Mouse (Mus musculus) neural tube, embryonic 11.5 days (tissue): ENCODE data around the gene Adam30. TPM values are rescaled to one million over a fixed set of nuclear protein-coding genes. Genes with fewer than 3 reads are reported as not detected.

Source experiments
- ATAC-seq: fragments of 200-750 bp; cut with Nextera tagmentation; 2 replicates; pipeline ENCODE4 v1.8.0; 2017; ENCODE audit warnings: moderate number of reproducible peaks, mild to moderate bottlenecking, moderate TSS enrichment, moderate library complexity; ENCODE audit not compliant: insufficient read depth, low FRiP score, low TSS enrichment
- DNase-seq: peaks from one replicate; pipeline ENCODE4 v3.0.0-alpha.2; 2015; ENCODE audit warnings: low spot score
- H3K27ac ChIP-seq: fragments of 300-500 bp; sonication (generic); 2 replicates; pipeline ENCODE4 v1.5.1; 2014; ENCODE audit warnings: low read depth, mild to moderate bottlenecking, low read length
- H3K27me3 ChIP-seq: fragments of 300-500 bp; sonication (generic); 2 replicates; pipeline ENCODE4 v1.6.1; 2014; ENCODE audit warnings: mild to moderate bottlenecking, low read length, mixed read lengths; ENCODE audit not compliant: control insufficient read depth, insufficient read depth
- H3K36me3 ChIP-seq: fragments of 300-500 bp; sonication (generic); 2 replicates; pipeline ENCODE4 v1.6.1; 2014; ENCODE audit warnings: mild to moderate bottlenecking, low read length, moderate library complexity, mixed read lengths; ENCODE audit not compliant: control insufficient read depth, insufficient read depth
- H3K4me1 ChIP-seq: fragments of 300-500 bp; sonication (generic); 2 replicates; pipeline ENCODE4 v1.6.1; 2014; ENCODE audit warnings: low read length, mixed read lengths; ENCODE audit not compliant: control insufficient read depth, insufficient read depth
- H3K4me2 ChIP-seq: fragments of 300-500 bp; sonication (generic); 2 replicates; pipeline ENCODE4 v1.6.1; 2014; ENCODE audit warnings: low read depth, mild to moderate bottlenecking, moderate library complexity
- H3K4me3 ChIP-seq: fragments of 300-500 bp; sonication (generic); 2 replicates; pipeline ENCODE4 v1.5.1; 2014; ENCODE audit warnings: low read depth, low read length
- H3K9ac ChIP-seq: fragments of 300-500 bp; sonication (generic); 2 replicates; pipeline ENCODE4 v1.6.1; 2014; ENCODE audit warnings: mild to moderate bottlenecking, low read length
- H3K9me3 ChIP-seq: fragments of 300-500 bp; sonication (generic); 2 replicates; pipeline ENCODE4 v1.6.1; 2016; ENCODE audit warnings: low read length; ENCODE audit not compliant: control insufficient read depth
- WGBS: fragments of 180-500 bp; shearing (Covaris S2); extraction: QIAGEN DNeasy Blood & Tissue Kit; methylation state at CpG from one replicate; pipeline ENCODE4 v1.1.7; 2014; 5-methylcytosine and 5-hydroxymethylcytosine counted together
- polyA plus RNA-seq: library from polyadenylated mRNA; unstranded; fragments of >200 nt; fragmentation: Nextera tagmentation; extraction: Ambion mirVana; gene quantifications from 2 replicates; pipeline ENCODE4 v1.2.1, GENCODE M21; 2014

The Adam30 gene
- polyA plus RNA-seq, 1 experiment from 2014 or later = not detected

GRCm38 (mm10) chr3:98203282-98203681, 42.9 kb downstream of the Adam30 start:
- DNase-seq (no peak), ATAC-seq (no peak)
- 0 out of 2 replicates have a peak, but pooled peaks cover 3% of the 10 kb centered on the region for H3K4me1 ChIP-seq
- H3K27ac ChIP-seq = no peak overlapping the region
- 65% methylated on average over 5 of the region's 5 CpGs for WGBS
- H3K9ac ChIP-seq = no peak overlapping the region
- H3K36me3 ChIP-seq = no peaks in the 10 kb centered on the region
- no peak overlapping the region for H3K4me2 ChIP-seq
- no peaks in the 10 kb centered on the region for H3K27me3 ChIP-seq
- H3K4me3 ChIP-seq = no peak overlapping the region
- H3K9me3 ChIP-seq = no peaks in the 10 kb centered on the region

- no peak for DNase-seq
- Histone ChIP-seq H3K9me3 (no peaks in the 10 kb centered on the region), H3K4me2 (no peak overlapping the region), H3K4me3 (no peak overlapping the region), H3K27ac (no peak overlapping the region), H3K27me3 (no peaks in the 10 kb centered on the region), H3K9ac (no peak overlapping the region), H3K4me1 (0 out of 2 replicates have a peak, but pooled peaks cover 3% of the 10 kb centered on the region), H3K36me3 (no peaks in the 10 kb centered on the region)
- WGBS = 43% methylated on average over 3 of the region's 3 CpGs
- ATAC-seq = no peak
Observed at GRCm38 (mm10) chr3:98206977-98207376, 46.5 kb downstream of the Adam30 start.

- no peak overlapping the region for H3K4me3 ChIP-seq
Observed at GRCm38 (mm10) chr3:98209161-98209560, 48.7 kb downstream of the Adam30 start.

GRCm38 (mm10) chr3:98210860-98211259, 50.4 kb downstream of the Adam30 start:
- 78% methylated on average over 10 of the region's 10 CpGs for WGBS
- Histone ChIP-seq H3K9me3 (no peaks in the 10 kb centered on the region), H3K27ac (no peak overlapping the region), H3K27me3 (no peaks in the 10 kb centered on the region), H3K4me2 (no peak overlapping the region), H3K4me3 (no peak overlapping the region), H3K36me3 (no peaks in the 10 kb centered on the region), H3K9ac (no peak overlapping the region), H3K4me1 (no peaks in the 10 kb centered on the region)
- ATAC-seq = no peak
- no peak for DNase-seq

More at GRCm38 (mm10) chr3:98209161-98209560, 48.7 kb downstream of the Adam30 start:
- Histone ChIP-seq H3K27ac (no peak overlapping the region), H3K9me3 (no peaks in the 10 kb centered on the region), H3K4me2 (no peak overlapping the region), H3K9ac (no peak overlapping the region), H3K4me1 (no peaks in the 10 kb centered on the region), H3K27me3 (no peaks in the 10 kb centered on the region), H3K36me3 (no peaks in the 10 kb centered on the region)
- ATAC-seq (no peak), DNase-seq (no peak)
- WGBS = 88% methylated on average over 4 of the region's 4 CpGs

- WGBS = 83% methylated on average over 7 of the region's 7 CpGs
- Histone ChIP-seq H3K9me3 (no peaks in the 10 kb centered on the region), H3K27ac (no peak overlapping the region)
Observed at GRCm38 (mm10) chr3:98211301-98212081, 51.1 kb downstream of the Adam30 start.

More at GRCm38 (mm10) chr3:98211301-98212081, 51.1 kb downstream of the Adam30 start:
- Histone ChIP-seq H3K36me3 (no peaks in the 10 kb centered on the region), H3K4me1 (no peaks in the 10 kb centered on the region), H3K4me2 (no peak overlapping the region), H3K4me3 (no peak overlapping the region), H3K27me3 (no peaks in the 10 kb centered on the region), H3K9ac (no peak overlapping the region)
- ATAC-seq (no peak), DNase-seq (no peak)

Other genes starting within 250 kb of the Adam30 start
- 22.3 and 24.6 TPM in 2 replicates for gene Notch2, start 147.1 kb upstream of the Adam30 start, polyA plus RNA-seq
- not detected in 2 replicates for gene Reg4, start 61.5 kb downstream of the Adam30 start, polyA plus RNA-seq
- 0.34 and 0.85 TPM in 2 replicates for gene Hmgcs2, start 119.8 kb downstream of the Adam30 start, polyA plus RNA-seq
- 315 and 321 TPM in 2 replicates for gene Phgdh, start 179.4 kb downstream of the Adam30 start, polyA plus RNA-seq
- 11.7 TPM in 2 replicates for gene Zfp697, start 221.8 kb downstream of the Adam30 start, polyA plus RNA-seq